Mouse (Mus musculus) cerebellum, adult 9-11 months (tissue): ENCODE measurements around the gene Ccar1.
"Not testable (repeated sequence)": the region's sequence is repeated elsewhere in the genome, so short reads cannot be mapped to it uniquely, and the experiment has no call there.

Source experiments
- DNase-seq: peaks from one replicate; pipeline ENCODE4 v3.0.0; 2022

The Ccar1 gene

DNA sequence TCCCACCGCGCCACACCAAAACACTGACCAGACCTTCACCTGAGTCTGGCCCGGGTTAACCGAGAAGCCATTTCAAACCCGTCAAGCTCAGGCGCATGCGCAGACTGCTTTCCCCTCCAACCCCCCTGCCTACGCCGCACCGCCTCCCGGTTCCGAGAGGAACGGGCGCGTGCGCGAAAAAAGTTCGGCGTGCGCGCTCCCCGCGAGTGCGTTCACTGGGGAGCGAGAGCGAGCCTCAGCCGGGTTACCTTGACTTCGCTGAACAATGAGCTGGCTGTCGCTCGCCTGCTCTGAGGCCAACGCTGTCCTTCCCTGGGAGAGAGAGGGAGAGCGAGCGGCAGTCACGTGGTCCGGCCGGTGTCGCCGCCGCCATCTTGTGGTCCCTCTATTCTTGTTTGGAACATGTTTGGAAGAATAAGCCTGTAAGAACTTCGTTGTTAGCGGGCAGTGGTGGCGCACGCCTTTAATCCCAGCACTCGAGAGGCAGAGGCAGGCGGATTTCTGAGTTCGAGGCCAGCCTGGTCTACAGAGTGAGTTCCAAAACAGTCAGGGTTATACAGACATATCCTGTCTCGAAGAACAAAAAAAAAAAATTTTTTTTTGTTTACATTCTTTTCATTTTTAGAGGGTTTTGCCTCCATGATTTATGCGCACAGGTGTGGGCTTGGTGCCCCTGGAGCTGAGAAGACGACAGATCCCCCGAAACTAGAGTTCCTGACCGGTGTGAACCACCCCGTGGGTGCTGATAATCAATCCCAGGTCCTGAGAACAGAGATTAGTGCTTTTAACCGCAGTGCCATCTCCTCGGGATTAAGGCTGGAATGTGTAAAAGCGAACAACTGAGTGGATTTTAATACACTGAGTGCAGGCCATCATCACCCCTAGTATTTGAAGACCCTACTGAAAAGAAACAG, at the start of gene Ccar1:
Ccar1 (minus strand) TSS at position 110 of the 914 bp plus-strand sequence.
- DNase-seq, result peak; percentile 99

DNA sequence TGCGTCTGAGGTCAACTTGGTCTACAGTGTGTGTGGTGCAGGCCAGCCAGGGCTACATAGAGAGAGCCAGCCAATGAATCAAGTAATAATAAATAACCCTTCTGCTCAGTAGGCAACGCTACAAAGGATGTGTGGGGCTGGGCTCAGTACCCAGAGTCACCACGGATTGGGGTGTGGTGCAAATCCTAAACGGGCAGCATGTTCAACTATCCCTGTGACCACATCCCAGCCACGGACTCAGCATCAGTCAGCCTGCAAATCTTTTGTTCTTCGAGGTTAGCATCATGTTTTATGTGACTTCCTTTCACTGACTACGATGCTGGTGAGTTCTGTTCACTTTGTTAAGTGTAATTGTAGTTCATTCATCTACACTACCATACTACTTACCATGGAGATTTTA, 48.6 kb upstream of the Ccar1 start:
- DNase-seq, result no peak

GRCm38 (mm10) chr10:62837987-62838386, 45.9 kb upstream of the Ccar1 start:
- no peak for DNase-seq

DNA sequence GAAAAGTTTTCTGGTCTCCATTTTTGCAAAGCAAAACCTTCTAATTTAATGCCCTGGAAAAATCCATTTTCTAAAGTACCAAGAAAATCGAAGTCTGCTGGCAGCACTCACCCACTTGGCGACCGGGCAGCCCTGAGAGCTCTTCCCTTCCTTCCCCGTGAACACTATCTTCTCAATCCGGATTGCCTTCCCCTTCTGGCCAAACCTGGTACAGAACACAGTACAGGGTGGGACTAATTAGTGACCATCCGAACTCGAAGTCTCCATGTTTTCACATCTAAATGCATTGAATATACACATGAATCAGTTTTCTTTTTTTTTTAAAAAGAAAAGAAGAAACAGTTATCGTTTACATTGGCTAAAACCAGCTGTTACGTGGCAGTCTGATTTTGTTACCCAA, 40.7 kb upstream of the Ccar1 start:
- no peak for DNase-seq

DNA sequence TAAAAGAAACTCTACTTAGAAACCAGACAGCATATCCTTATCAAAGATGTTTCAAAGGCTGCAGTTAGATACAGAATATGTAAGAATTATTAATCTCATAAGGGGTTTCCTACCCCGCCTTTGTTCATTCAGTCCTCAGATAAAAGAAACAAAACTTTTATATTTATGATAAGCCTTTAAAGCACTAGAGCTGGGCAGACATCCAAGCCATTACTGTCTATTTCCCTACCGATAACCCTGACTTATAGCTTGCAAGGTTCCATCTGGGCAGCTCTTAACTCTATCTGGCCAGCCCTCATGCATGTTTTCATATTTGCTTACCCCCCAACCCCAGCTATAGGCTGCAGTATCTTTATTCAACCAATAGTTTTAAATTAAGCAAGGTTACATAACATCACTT, 39.5 kb upstream of the Ccar1 start:
- DNase-seq, result no peak

GRCm38 (mm10) chr10:62824474-62824873, 32.4 kb upstream of the Ccar1 start:
- no peak for DNase-seq

GRCm38 (mm10) chr10:62823431-62823830, 31.3 kb upstream of the Ccar1 start:
- DNase-seq, result no peak

DNA sequence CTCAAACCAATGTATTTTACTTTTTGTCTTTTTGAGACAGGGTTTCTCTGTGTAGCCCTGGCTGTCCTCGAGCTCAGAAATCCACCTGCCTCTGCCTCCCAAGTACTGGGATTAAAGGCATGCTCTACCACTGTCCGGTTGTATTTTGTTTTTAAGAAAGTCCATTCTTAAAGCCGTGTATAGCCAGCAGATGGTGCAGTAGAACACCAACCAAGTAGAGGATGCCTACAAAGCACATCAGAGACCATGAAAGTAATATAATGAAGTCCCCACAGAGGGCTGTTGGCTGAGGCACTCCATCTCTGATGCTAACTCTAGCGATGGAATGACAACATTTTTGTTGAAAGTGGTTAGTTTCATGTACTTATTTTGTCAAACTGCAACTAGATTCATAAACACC, 17.9 kb upstream of the Ccar1 start:
- DNase-seq, result no peak

DNA sequence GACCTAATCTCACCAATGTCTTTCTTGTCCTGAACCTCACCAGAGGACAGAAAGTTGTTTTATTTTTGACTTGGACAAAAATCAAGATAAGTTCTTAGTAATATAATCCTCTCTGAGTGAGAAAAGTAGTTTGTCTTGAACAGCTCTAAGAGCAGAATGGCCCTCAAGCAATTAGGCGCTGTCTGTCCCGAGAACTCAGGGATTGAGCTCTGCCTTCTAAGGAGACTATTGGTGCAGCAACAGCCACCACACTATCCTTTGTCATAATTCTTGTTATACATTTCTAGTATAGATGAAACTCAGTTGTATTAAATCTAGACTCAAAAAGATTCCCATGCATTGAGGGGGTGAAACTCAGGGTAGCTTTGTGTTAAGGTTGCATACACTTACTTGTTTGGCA, 16.7 kb upstream of the Ccar1 start:
- no peak for DNase-seq

DNA sequence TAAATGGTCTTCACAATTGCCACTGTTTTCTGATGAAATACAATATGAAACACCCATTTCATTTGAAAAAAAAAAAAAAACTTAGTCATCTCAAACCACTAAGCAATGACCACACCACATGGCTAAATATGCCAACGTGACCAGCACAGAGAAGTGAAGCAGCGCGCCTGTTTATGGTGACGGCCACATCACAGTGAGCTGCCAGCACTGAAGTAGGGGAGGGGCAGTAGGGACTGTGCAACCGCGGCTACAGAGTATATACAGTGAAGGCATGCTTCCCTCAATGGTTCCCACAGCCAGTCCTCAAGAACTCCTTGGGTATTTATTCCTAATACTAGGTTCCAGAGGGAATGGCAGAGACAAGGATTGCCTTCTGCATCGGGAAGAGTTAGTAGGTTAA, 16.2 kb upstream of the Ccar1 start:
- DNase-seq, result no peak

- DNase-seq, result no peak
Measured at GRCm38 (mm10) chr10:62804106-62804505, 12.0 kb upstream of the Ccar1 start.

DNA sequence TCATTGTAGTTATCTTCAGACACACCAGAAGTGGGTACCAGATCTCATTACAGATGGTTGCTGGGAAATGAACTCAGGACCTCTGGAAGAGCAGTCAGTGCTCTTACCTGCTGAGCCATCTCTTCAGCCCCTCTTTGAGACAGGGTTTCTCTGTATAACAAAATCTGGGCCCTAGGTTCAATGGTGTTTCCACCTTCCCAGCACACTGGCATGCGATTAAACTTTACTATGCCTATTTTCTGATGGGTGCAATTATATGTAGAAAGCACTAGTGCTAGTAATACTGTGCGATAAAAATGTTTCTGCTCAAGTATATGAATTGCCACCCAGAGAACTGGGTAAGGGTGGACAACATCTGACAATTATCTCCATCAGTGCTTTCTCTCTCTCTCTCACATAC, 11.2 kb upstream of the Ccar1 start:
- DNase-seq, result no peak

DNA sequence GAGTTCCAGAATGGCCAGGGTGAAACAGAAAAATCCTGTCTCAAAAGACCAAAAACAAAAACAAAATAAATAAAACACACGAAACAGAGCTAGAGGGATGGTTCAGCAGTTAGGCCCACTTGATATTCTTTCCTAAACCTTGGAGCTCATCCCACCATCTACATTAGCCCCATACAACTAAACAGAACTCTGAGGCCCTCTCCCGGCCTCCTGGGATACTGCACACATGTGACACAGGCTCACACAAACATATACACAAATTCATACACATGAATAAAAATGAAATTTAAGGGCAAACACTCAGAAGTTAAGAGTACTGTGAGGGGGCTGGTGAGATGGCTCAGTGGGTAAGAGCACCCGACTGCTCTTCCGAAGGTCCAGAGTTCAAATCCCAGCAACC, 2.1 kb upstream of the Ccar1 start:
- peak; percentile 8 for DNase-seq

GRCm38 (mm10) chr10:62793091-62793453, 986 bp upstream of the Ccar1 start:
- no peak for DNase-seq

GRCm38 (mm10) chr10:62791251-62792176, 572 bp downstream of the Ccar1 start:
- DNase-seq, result peak; percentile 61

DNA sequence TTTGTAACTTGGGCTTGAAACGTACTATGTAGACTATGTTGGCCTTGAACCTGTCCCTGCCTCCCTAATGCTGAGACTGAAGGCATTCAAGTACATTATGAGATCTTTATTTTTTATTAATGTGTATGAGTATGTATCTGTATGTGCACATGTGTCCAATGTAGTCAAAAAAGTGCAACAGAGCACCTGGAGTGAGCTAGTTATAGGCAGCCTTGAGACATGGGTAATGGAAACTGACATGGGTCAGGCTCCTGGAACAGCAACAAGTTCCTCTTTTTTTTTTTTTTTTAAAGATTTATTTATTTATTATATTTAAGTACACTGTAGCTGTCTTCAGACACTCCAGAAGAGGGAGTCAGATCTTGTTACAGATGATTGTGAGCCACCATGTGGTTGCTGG, 10.3 kb downstream of the Ccar1 start:
- DNase-seq, result not testable (repeated sequence)

- no peak for DNase-seq
Measured at GRCm38 (mm10) chr10:62750781-62751180, 41.3 kb downstream of the Ccar1 start.

GRCm38 (mm10) chr10:62739961-62740737, 51.9 kb downstream of the Ccar1 start:
- DNase-seq, result peak; percentile 76

- no peak for DNase-seq
Measured at GRCm38 (mm10) chr10:62736965-62737688, 55.0 kb downstream of the Ccar1 start.

DNA sequence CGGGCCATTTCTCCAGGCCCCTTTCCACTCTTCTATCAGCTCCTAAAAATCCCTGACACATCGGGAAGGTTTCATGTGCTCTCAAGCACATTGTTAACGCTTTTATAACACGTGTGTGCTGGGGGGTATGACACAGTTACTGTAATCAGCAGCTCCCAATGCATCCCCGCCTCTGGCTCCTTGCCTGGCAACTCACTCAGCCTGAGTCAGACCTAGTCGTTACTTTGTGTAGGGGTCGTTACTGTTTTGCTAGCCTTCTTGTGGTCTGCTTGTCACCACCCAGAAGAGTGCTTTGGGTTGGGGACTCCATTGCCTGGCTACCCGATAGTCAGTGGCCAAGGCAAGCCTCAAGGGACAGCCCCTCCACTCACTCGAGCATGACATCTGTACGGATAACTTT, 61.3 kb downstream of the Ccar1 start:
- no peak for DNase-seq

DNA sequence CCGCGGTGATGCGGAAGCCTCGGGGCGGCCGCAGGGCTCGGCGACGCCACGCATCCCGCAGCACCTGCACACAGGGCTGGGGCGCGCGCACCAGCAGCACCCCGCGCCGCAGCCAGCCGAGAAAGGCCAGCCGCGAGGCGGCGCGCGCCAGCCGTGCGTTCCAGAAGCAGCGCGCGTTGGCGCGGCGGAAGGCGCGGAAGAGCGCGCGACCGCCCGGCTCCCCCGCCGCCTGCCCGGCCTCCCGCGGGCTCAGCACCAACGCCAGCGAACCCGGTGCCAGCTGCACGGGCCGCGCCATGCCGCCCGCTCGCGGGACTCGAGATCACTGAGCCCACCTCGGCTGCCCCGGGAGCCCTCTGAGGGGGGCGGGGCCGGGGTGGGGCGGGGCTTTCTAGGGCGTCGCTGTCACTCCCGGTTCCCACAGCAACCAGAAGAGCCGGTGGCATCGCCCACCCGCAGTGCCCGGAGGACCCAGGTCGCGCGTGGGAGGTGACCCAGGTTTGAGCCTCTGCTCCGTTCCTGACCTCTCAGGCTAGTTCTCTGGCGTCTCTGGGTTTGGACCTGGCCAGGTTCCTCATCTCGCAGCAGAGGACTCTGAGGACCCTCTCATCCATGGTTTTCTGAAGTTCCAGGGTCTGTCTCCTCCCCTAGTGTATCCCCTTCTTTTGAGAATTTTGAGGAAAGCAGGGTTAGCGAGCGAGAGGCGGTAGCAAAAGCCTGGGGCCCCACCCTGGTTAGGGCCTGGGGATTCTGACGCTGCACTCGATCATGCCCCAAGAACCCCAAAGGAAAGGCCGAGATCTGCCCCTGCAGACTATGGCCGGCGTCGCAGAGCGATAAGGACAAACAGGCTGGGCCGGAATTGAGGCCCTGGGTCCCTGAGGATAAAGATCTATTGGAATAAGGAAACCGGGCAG, 66.1 kb downstream of the Ccar1 start, which contains the start of gene Stox1:
Stox1 (minus strand) TSS at position 358 of the 917 bp plus-strand sequence.
- peak; percentile 61 for DNase-seq
